Mouse (Mus musculus) G1E (cell line): ENCODE data around the gene Zbtb46. TPM values are rescaled to one million over a fixed set of nuclear protein-coding genes. Genes with fewer than 3 reads are reported as not detected.

Experiments used
- ATAC-seq: 2 replicates; pipeline ENCODE4 v1.8.0; 2016; ENCODE audit warnings: mild to moderate bottlenecking; ENCODE audit not compliant: insufficient number of reproducible peaks, poor library complexity, low FRiP score, severe bottlenecking; ENCODE audit errors: extremely low read depth
- DNase-seq: peaks from one replicate; pipeline ENCODE4 v3.0.0; 2012; ENCODE audit warnings: low spot score
- H3K27me3 ChIP-seq: 2 replicates; pipeline ENCODE4 v1.6.1; 2012; ENCODE audit warnings: mild to moderate bottlenecking, low read length, inconsistent platforms; ENCODE audit not compliant: insufficient read depth
- H3K36me3 ChIP-seq: replicated peaks from 2 replicates; pipeline ENCODE3; 2012; ENCODE audit warnings: mild to moderate bottlenecking, inconsistent platforms
- H3K4me1 ChIP-seq: 2 replicates; pipeline ENCODE4 v1.6.1; 2012; ENCODE audit warnings: low read depth, low read length, inconsistent platforms, mixed read lengths; ENCODE audit not compliant: insufficient read depth
- H3K4me3 ChIP-seq: 2 replicates; pipeline ENCODE4 v1.5.1; 2012; ENCODE audit warnings: low read depth, mild to moderate bottlenecking, inconsistent platforms, low read length, moderate library complexity, mixed read lengths
- H3K9me3 ChIP-seq: replicated peaks from 2 replicates; pipeline ENCODE4 v1.6.1; 2012; ENCODE audit warnings: inconsistent platforms
- CTCF ChIP-seq: IDR thresholded peaks from 2 replicates; pipeline ENCODE4 v1.5.1; 2012; ENCODE audit warnings: low read depth, low read length, inconsistent platforms, mixed read lengths
- GATA1 ChIP-seq: IDR thresholded peaks from 2 replicates; pipeline ENCODE4 v1.6.1; 2012; ENCODE audit warnings: borderline replicate concordance, low read length, inconsistent platforms, mixed read lengths
- GATA2 ChIP-seq: IDR thresholded peaks from 2 replicates; pipeline ENCODE4 v1.6.1; 2012; ENCODE audit warnings: low read depth, low read length, inconsistent platforms, borderline replicate concordance
- POLR2AphosphoS5 ChIP-seq: IDR thresholded peaks from 2 replicates; pipeline ENCODE4 v1.6.1; 2012; ENCODE audit warnings: low read depth, low read length, inconsistent platforms; ENCODE audit not compliant: insufficient replicate concordance
- TAL1 ChIP-seq: conservative IDR thresholded peaks from 2 replicates; pipeline ENCODE4 v1.6.1; 2012; ENCODE audit warnings: low read depth, low read length, inconsistent platforms, mixed read lengths
- polyA plus RNA-seq: library from polyadenylated mRNA; stranded (reverse); fragments of >175 nt; gene quantifications from 2 replicates; pipeline ENCODE4 v1.2.3, GENCODE M21; 2012
- total RNA-seq, 2 experiments: library from RNA; stranded (forward) in 1 of 2; stranded (reverse) in 1 of 2; fragments of 200-1000 nt in 1 of 2; fragments of >200 nt in 1 of 2; fragmentation: Nextera tagmentation in 1 of 2; gene quantifications; 2 replicates each; pipeline ENCODE4 v1.2.3; 2014 to 2017

The Zbtb46 gene
- total and polyA plus RNA-seq, 3 experiments = 0.66 TPM; not detected in 2

DNA sequence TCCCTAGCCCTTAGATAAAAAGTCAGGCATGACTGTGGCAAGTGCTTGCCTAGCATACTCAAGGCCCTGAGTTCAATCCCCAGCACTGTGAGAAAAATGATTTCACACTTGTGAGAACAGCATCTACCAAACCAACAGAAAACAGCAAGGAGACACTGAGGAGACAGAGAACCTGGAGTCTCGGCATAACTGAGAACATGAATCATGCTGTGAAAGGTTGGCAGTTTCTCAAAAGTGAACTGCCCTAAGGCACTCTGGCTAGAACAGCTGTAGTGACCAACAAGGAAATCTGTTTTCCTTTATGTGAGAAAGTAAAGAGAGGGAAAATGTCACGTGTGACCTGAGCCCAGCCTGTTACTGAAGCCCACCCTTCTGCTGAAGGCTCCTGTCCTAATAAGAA, 46.1 kb downstream of the Zbtb46 start:
- Histone ChIP-seq H3K4me3 (no peak overlapping the region), H3K9me3 (no peaks in the 10 kb centered on the region), H3K36me3 (no peaks in the 10 kb centered on the region), H3K4me1 (peaks cover 18% of the 10 kb centered on the region), H3K27me3 (peaks cover 8% of the 10 kb centered on the region)
- DNase-seq = no peak
- ATAC-seq = no peak
- TF ChIP-seq GATA2 = no peak
- no peak for TF ChIP-seq GATA1
- TF ChIP-seq TAL1 = no peak
- TF ChIP-seq CTCF = no peak

DNA sequence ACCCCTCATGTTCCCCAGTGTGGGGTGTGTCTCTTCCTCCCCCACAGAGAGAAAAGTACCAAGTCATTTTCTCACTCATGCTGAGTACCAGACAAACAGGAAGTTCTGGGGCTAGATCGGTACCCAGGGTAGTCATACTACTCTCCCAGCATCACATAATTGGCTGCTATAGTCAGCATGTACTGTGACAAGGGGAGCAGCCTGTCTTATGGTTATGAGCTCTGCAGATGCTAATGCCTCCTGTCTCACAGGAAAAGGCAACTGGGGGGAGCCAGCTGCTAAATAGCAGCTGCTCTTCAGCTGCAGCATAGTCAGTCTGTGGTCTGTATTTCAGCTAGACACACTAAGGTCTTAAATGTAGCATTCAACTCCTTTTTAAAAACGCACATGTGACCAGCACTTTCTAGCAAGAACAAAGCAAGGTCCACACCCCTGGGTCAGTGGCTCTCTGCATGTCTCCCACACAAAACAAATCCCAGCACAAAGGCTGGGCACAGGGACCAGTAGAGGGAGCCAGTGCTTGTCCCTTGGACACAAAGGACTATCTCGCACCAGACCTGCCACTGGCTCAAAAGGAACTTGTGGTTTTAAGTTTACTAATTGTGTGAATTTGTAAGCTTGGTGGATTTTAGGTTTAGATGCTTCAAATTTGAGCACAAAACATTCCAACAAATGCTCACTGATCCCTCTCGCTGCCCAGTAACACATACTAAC, 48.3 kb downstream of the Zbtb46 start:
- Histone ChIP-seq H3K9me3 (no peaks in the 10 kb centered on the region), H3K27me3 (peaks cover 5% of the 10 kb centered on the region), H3K4me3 (no peak overlapping the region), H3K4me1 (peaks cover 18% of the 10 kb centered on the region), H3K36me3 (no peaks in the 10 kb centered on the region)
- peak; percentile 28; the same call in 1 of the 2 replicates for TF ChIP-seq CTCF
- TF ChIP-seq POLR2AphosphoS5 = no peak
- ATAC-seq (peak; percentile 49; the same call in 1 of the 2 replicates), DNase-seq (peak; percentile 52)

DNA sequence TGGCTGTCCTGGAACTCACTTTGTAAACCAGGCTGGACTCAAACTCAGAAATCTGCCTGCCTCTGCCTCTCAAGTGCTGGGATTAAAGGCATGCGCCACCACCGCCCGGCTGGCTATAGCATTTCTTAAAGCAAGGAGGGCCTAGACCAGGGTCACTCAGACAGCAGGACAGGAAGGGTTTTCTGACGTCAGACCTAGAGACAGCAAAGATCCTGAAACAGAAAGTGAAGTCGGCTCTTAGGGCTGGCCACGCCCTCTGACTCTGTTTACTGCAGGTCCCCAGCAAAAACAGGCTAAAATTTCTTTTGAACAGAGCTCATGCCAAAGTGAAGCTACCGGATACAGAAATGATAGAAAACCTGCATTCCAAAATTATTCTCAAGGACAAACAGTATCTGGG, 49.6 kb downstream of the Zbtb46 start:
- no peaks in the 10 kb centered on the region for H3K36me3 ChIP-seq
- 0 out of 2 replicates have a peak, but pooled peaks have one; percentile 34 for ATAC-seq
- H3K4me1 ChIP-seq = peaks cover 18% of the 10 kb centered on the region
- TF ChIP-seq GATA2 (no peak), TAL1 (no peak), GATA1 (no peak), CTCF (no peak), POLR2AphosphoS5 (no peak)
- no peaks in the 10 kb centered on the region for H3K9me3 ChIP-seq
- no peak overlapping the region; the same call in 1 of the 2 replicates for H3K4me3 ChIP-seq
- DNase-seq = peak; percentile 33
- H3K27me3 ChIP-seq = peaks cover 2% of the 10 kb centered on the region; the same call in 1 of the 2 replicates

DNA sequence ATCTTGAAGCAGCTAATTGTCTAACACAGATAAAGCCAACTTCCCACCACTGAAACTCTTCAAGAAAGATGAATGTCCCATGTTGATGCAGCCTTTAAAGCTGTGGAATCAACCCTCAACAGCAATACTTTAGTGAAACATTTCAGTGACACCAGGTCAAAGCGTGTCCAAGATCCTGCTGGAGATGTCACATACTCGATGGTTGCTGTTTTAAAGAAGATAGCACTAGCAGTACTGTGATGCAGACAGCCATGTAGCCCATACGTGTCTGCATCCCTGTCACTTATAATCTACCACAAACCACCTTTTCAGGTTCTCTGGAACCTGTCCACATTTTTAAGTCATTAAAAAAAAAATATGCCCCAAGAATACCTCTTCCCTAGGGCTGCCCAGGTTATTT, 55.5 kb downstream of the Zbtb46 start:
- peaks cover 15% of the 10 kb centered on the region; the same call in 1 of the 2 replicates for H3K27me3 ChIP-seq
- H3K4me3 ChIP-seq = no peak overlapping the region
- no peak for ATAC-seq
- H3K9me3 ChIP-seq = no peaks in the 10 kb centered on the region
- H3K36me3 ChIP-seq = no peaks in the 10 kb centered on the region
- TF ChIP-seq GATA2 (no peak), POLR2AphosphoS5 (no peak), CTCF (no peak), TAL1 (no peak), GATA1 (no peak)
- no peaks in the 10 kb centered on the region for H3K4me1 ChIP-seq
- DNase-seq = no peak

DNA sequence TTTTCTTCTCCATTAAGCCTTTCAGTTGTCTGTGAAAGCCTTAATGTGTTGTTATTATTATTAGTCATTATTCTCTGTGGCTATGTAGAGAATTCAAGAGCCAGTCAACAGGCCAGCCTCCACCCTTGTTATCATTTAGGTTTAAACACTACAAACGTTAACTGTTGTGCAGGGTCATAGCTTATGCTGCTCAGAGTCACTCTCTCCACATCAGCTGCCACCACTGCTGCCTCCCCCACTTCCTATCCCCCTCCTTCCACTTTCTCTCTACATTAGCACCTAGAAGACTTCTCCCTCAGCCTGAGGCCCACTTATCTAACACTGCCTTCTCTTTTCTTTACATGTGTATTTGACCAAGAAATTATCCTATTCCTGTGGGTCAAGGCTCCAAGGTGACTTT, 57.7 kb downstream of the Zbtb46 start:
- H3K27me3 ChIP-seq = peaks cover 19% of the 10 kb centered on the region; the same call in 1 of the 2 replicates
- TF ChIP-seq GATA1 = no peak
- TF ChIP-seq TAL1 = no peak
- no peak for TF ChIP-seq GATA2
- TF ChIP-seq POLR2AphosphoS5 = no peak
- TF ChIP-seq CTCF = no peak
- DNase-seq (no peak), ATAC-seq (no peak)
- no peaks in the 10 kb centered on the region for H3K9me3 ChIP-seq
- H3K36me3 ChIP-seq = no peaks in the 10 kb centered on the region
- no peak overlapping the region for H3K4me3 ChIP-seq
- no peaks in the 10 kb centered on the region for H3K4me1 ChIP-seq

DNA sequence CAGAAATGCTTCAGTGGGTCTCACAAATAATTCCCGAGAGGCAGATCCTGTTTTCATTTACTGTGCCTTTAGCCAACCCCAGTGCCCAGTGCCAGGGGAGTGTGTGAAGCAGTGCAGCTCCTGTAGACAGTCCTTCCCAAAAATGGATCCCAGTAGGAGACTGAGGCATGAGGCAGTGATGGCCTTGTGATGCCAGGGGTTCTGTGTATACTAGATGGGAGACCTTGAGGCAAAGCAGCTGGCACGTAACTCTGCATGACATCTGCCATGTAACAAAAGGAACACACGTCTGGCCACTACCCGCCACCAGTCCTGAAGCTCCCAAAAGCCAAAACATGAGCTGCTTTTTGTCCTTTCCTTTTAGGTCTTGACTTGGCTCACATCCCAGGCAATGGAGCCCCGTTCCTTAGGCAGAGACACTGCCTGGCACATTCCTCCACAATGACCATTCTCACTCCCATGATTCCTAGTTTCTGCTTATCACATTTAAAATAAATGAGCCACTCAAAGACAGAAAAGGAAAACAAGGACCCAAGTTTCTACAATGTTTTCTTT, 61.9 kb downstream of the Zbtb46 start:
- peaks cover 16% of the 10 kb centered on the region for H3K27me3 ChIP-seq
- no peaks in the 10 kb centered on the region for H3K9me3 ChIP-seq
- TF ChIP-seq CTCF (no peak), GATA1 (no peak), POLR2AphosphoS5 (no peak), TAL1 (no peak), GATA2 (no peak)
- H3K36me3 ChIP-seq = no peaks in the 10 kb centered on the region
- no peak overlapping the region for H3K4me3 ChIP-seq
- H3K4me1 ChIP-seq = no peaks in the 10 kb centered on the region
- DNase-seq (no peak), ATAC-seq (no peak)
